Mouse (Mus musculus) heart, adult 2 months (tissue): Measurements from ENCODE around the gene Icosl. TPM values are rescaled to one million over a fixed set of nuclear protein-coding genes. Genes with fewer than 3 reads are reported as not detected.

Source experiments
- DNase-seq, 2 experiments: peaks; one replicate each; pipeline ENCODE4 v3.0.0; 2021
- H3K27ac ChIP-seq: fragments of 200-600 bp; 2 replicates; pipeline ENCODE4 v1.8.1; 2022
- H3K27me3 ChIP-seq: fragments of 200-500 bp; 2 replicates; pipeline ENCODE4 v1.6.1; 2012; ENCODE audit warnings: mild to moderate bottlenecking, low read length, inconsistent platforms, mixed read lengths; ENCODE audit not compliant: control insufficient read depth, insufficient read depth
- H3K36me3 ChIP-seq: fragments of 200-500 bp; 2 replicates; pipeline ENCODE4 v1.6.1; 2012; ENCODE audit warnings: low read length, inconsistent platforms; ENCODE audit not compliant: control insufficient read depth, insufficient read depth
- H3K4me1 ChIP-seq: fragments of 200-500 bp; 2 replicates; pipeline ENCODE4 v1.6.1; 2011; ENCODE audit warnings: low read length; ENCODE audit not compliant: control insufficient read depth, insufficient read depth
- H3K4me3 ChIP-seq: fragments of 200-600 bp; 2 replicates; pipeline ENCODE4 v1.8.1; 2022
- H3K79me2 ChIP-seq: fragments of 200-500 bp; replicated peaks from 2 replicates; pipeline ENCODE4 v1.6.1; 2012; ENCODE audit warnings: mild to moderate bottlenecking, inconsistent platforms, low read length, moderate library complexity, mixed read lengths; ENCODE audit not compliant: control insufficient read depth, insufficient read depth
- H3K9ac ChIP-seq: fragments of 200-500 bp; 2 replicates; pipeline ENCODE4 v1.6.1; 2012; ENCODE audit warnings: low read depth, mild to moderate bottlenecking, control low read depth, inconsistent platforms, low read length, mixed read lengths
- CTCF ChIP-seq: fragments of 200-600 bp; IDR thresholded peaks from 2 replicates; pipeline ENCODE4 v1.8.1; 2022; ENCODE audit warnings: antibody characterized with exemption, mild to moderate bottlenecking, moderate library complexity
- EP300 ChIP-seq: fragments of 200-500 bp; IDR thresholded peaks from 2 replicates; pipeline ENCODE4 v1.6.1; 2011; ENCODE audit warnings: low read depth, low read length, control low read depth; ENCODE audit not compliant: insufficient read depth
- POLR2A ChIP-seq: fragments of 200-500 bp; IDR thresholded peaks from 2 replicates; pipeline ENCODE4 v1.6.1; 2011; ENCODE audit warnings: mild to moderate bottlenecking, low read depth, low read length, control low read depth; ENCODE audit not compliant: insufficient read depth
- WGBS: fragments of 180-500 bp; shearing (Covaris S2); methylation state at CpG from one replicate; pipeline ENCODE4 v1.1.7; 2018; 5-methylcytosine and 5-hydroxymethylcytosine counted together
- intact Hi-C: fragments of 180-260 bp; cut with DNase I; formaldehyde crosslinking; loops from one replicate; pipeline ENCODE4 v1.15.1; 2025
- polyA plus RNA-seq: library from polyadenylated mRNA; depleted of rRNA; stranded (reverse); fragments of >200 nt; gene quantifications from 2 replicates; pipeline ENCODE4 v1.2.3, GENCODE M21; 2012; rRNA removed
- total RNA-seq, 2 experiments: library from RNA; stranded (reverse); gene quantifications; 2 replicates each; pipeline ENCODE4 v1.2.3; 2021

The Icosl gene
- total and polyA plus RNA-seq, 3 experiments = 5.8 to 8.4 (median 7.6) TPM

DNA sequence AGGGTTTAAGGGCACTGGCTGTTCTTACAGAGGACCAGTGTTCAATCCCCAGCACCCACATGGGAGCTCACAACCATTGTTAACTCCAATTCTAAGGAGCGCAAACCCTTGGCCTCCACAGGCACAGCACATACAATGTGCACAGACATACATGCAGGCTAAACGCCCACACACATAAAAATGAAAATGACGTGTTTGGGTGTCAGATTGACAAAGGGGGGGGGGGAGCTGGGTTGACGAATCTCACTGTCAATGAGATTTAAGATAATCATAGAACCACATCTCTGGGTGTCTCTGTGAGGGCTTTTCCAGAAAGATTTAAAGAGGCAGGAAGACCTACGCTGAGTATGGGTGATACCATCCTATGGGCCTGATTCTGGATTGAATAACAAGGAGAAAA lies 57.2 kb downstream of the Icosl start:
- Histone ChIP-seq H3K79me2 (no peaks in the 10 kb centered on the region), H3K4me1 (peaks cover 18% of the 10 kb centered on the region), H3K36me3 (no peaks in the 10 kb centered on the region), H3K27ac (peak overlapping the region; percentile 15), H3K27me3 (no peaks in the 10 kb centered on the region), H3K9ac (no peak overlapping the region), H3K4me3 (no peak overlapping the region)
- DNase-seq = no peak
- intact Hi-C loops = no loop called here
- 96% methylated on average over 5 of the region's 5 CpGs for WGBS
- TF ChIP-seq CTCF (no peak), POLR2A (no peak), EP300 (no peak)

DNA sequence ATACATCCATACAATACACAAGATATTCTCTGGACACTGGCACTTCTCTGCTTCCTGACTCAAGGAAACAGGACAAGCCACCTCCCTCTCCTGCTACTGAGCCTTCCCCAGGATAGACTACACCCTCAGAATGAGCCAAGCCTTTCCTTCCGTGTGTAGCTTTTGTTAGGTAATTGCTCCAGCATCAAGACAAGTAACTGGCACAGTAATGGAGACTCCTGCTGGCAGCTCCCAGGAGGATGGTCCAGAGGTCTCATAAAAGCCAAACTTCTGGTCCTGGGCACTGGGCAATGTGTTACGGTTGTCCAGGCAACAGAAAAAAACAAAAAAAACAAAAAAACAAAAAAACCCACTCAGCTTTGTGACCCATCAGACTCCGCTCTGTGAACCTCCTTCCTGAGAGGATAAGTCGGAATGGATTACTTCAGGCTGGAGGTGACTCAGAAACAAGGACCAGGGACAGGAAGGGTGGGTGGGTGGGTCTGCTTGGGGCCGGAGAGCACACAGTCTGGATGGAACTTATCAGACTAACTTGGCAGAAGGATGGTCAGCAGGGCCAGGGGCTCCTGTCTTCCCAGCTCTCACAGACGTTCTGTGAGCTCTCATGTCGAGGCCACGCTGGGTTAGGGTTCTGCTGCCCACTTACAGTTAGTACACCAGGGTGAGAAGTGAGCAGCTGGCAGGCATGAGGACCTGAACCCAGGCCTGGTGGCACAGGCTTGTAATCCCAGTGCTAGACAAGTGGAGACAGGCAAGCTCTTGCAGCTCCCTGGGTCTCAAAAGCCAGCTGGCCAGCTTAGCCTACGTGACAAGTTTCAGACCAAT lies 58.2 kb downstream of the Icosl start:
- DNase-seq = peak in 1 of 2 experiments; percentile 42
- TF ChIP-seq EP300 = no peak
- TF ChIP-seq CTCF = no peak
- TF ChIP-seq POLR2A = no peak
- Histone ChIP-seq H3K4me3 (no peak overlapping the region), H3K79me2 (no peaks in the 10 kb centered on the region), H3K9ac (no peak overlapping the region), H3K4me1 (peaks cover 18% of the 10 kb centered on the region), H3K27ac (peak overlapping the region; percentile 51), H3K27me3 (no peaks in the 10 kb centered on the region), H3K36me3 (no peaks in the 10 kb centered on the region)
- WGBS = 47% methylated on average over 9 of the region's 9 CpGs
- intact Hi-C loops = no loop called here

DNA sequence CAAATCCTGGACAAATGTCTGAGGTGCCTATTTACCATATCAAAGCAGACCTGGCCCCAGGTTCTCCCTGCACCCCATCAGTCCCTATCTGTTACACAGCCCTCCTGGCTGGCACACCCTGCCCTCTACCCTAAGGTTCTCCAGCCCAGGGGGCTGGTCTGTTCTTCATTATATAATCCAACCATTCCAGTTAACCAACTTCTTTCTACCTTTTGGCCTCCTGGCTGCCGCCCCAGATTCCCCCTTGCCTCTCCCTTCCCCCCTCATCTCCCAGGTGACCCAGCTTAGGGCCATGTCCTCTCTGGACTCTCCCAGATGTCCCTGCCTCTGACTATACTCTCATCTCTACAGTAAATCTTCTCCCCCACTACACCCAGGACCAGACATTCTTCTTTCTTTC lies 58.8 kb downstream of the Icosl start:
- peak overlapping the region; percentile 51 for H3K27ac ChIP-seq
- TF ChIP-seq CTCF = no peak
- no peak for TF ChIP-seq EP300
- no peak for TF ChIP-seq POLR2A
- intact Hi-C loops = no loop called here
- no peak overlapping the region for H3K9ac ChIP-seq
- no peaks in the 10 kb centered on the region for H3K36me3 ChIP-seq
- DNase-seq = no peak
- no peaks in the 10 kb centered on the region; the same call in 1 of the 2 replicates for H3K27me3 ChIP-seq
- H3K79me2 ChIP-seq = no peaks in the 10 kb centered on the region
- no peak overlapping the region for H3K4me3 ChIP-seq
- 94% methylated on average over 1 of the region's 1 CpGs for WGBS
- H3K4me1 ChIP-seq = peaks cover 18% of the 10 kb centered on the region

DNA sequence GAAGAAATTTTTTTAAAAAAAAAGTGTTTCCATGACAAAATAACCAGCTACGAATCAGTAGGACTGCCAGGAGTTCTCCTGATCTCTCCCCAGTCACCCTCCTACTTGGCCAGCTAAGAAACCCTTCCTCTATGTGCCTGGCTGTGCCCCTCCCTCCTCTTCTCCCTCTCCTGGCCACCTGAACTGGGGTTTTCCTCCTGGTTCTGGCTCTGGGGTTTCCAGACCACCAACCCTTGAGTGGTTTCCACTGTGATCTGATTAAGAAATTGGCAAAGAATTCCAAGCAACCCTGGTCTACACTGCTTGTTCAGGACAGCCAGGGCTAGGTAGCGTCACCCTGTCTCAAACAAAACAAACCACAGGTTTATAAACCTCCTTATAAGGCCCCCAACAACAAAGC lies 59.5 kb downstream of the Icosl start:
- no peak for TF ChIP-seq CTCF
- TF ChIP-seq EP300 = no peak
- TF ChIP-seq POLR2A = no peak
- Histone ChIP-seq H3K4me1 (peaks cover 18% of the 10 kb centered on the region), H3K27me3 (no peaks in the 10 kb centered on the region; the same call in 1 of the 2 replicates), H3K36me3 (no peaks in the 10 kb centered on the region), H3K9ac (no peak overlapping the region), H3K4me3 (no peak overlapping the region), H3K79me2 (no peaks in the 10 kb centered on the region), H3K27ac (no peak overlapping the region; the same call in 1 of the 2 replicates)
- DNase-seq = no peak
- WGBS = 83% methylated on average over 2 of the region's 2 CpGs
- intact Hi-C loops = no loop called here

DNA sequence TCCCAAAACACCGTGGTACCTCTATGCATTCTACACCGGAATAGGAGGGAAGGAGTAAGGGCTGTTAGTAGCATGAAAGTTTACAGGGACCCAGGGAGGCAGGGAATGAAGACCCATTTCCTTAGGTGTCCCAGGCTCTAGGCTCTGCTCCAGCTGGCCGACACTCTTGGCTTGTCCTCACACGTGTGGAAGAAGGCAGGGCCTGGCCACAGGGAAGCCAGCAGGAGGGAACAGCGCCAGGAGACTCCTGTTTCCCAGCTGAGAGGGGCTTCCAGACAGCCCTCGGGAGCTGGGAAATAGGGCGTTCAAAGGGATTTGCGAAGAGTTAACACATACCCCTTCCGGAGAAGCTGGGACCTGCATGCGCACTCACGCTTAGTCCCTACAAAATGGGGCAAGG lies 60.3 kb downstream of the Icosl start:
- Histone ChIP-seq H3K79me2 (no peaks in the 10 kb centered on the region), H3K27ac (peak overlapping the region; percentile 51), H3K4me1 (peaks cover 23% of the 10 kb centered on the region), H3K9ac (no peak overlapping the region), H3K27me3 (no peaks in the 10 kb centered on the region; the same call in 1 of the 2 replicates), H3K36me3 (no peaks in the 10 kb centered on the region), H3K4me3 (no peak overlapping the region)
- intact Hi-C loops = no loop called here
- TF ChIP-seq EP300 (no peak), POLR2A (no peak), CTCF (no peak)
- DNase-seq = peak; percentile 61 to 64
- 30% methylated on average over 11 of the region's 11 CpGs for WGBS

DNA sequence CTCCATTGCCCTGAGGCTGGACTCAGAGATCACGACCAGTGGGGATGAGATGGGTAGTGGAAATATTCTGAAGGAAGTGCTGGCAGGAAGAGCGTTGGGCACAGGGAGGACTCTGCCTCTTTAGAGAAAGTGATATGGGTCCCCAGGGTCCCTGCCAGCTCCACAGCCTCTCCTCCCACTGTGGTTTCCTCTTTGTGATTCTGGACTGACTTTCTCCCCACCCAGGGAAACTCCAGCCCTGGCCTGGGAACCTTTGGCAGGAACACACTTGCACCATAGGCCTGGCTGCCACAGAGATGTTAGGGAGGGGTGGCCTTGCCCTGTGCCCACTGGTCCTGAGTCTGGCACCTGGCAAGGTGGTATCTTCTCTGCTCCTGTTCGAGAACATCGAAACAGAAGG lies 60.9 kb downstream of the Icosl start:
- Histone ChIP-seq H3K4me1 (peaks cover 28% of the 10 kb centered on the region), H3K4me3 (no peak overlapping the region), H3K27me3 (no peaks in the 10 kb centered on the region; the same call in 1 of the 2 replicates), H3K79me2 (no peaks in the 10 kb centered on the region), H3K27ac (peak overlapping the region; percentile 51), H3K36me3 (no peaks in the 10 kb centered on the region), H3K9ac (no peak overlapping the region)
- TF ChIP-seq EP300 (no peak), POLR2A (no peak), CTCF (no peak)
- DNase-seq = peak; percentile 42 to 44
- intact Hi-C loops = no loop called here
- 60% methylated on average over 4 of the region's 4 CpGs for WGBS

Other genes with a start within 250 kb of the Icosl start
- not detected for gene Krtap10-4, start 242.2 kb upstream of the Icosl start, total RNA-seq
- not detected in 2 replicates for gene Krtap10-4, start 242.2 kb upstream of the Icosl start, polyA plus RNA-seq
- gene Krtap10-10, start 233.4 kb upstream of the Icosl start, total RNA-seq = not detected
- not detected in 2 replicates for gene Krtap10-10, start 233.4 kb upstream of the Icosl start, polyA plus RNA-seq
- gene Gm36176, start 222.5 kb upstream of the Icosl start, total RNA-seq = not detected
- not detected in 2 replicates for gene Gm36176, start 222.5 kb upstream of the Icosl start, polyA plus RNA-seq
- not detected for gene Gm10318, start 216.4 kb upstream of the Icosl start, total RNA-seq
- not detected in 2 replicates for gene Gm10318, start 216.4 kb upstream of the Icosl start, polyA plus RNA-seq
- gene Gm3285, start 207.3 kb upstream of the Icosl start, total RNA-seq = not detected
- not detected in 2 replicates for gene Gm3285, start 207.3 kb upstream of the Icosl start, polyA plus RNA-seq
- under 1 TPM; 0.57 to 0.86 TPM for gene Lrrc3, start 166.8 kb upstream of the Icosl start, total RNA-seq
- gene Lrrc3, start 166.8 kb upstream of the Icosl start, polyA plus RNA-seq = 0.62 and 0.85 TPM in 2 replicates
- under 1 TPM; 0.75 to 0.78 TPM for gene Trpm2, start 98.7 kb upstream of the Icosl start, total RNA-seq
- gene Trpm2, start 98.7 kb upstream of the Icosl start, polyA plus RNA-seq = 0.53 and 0.55 TPM in 2 replicates
- gene 1810043G02Rik, start 90.8 kb upstream of the Icosl start, total RNA-seq = 10 to 100 TPM in 1 of 2 experiments, 1 to 10 TPM in 1; 8.9 to 10.7 TPM
- gene 1810043G02Rik, start 90.8 kb upstream of the Icosl start, polyA plus RNA-seq = 21.7 and 24.9 TPM in 2 replicates
- gene Pfkl, start 59.2 kb upstream of the Icosl start, total RNA-seq = 100 to 1,000 TPM; 109 to 115 TPM
- gene Pfkl, start 59.2 kb upstream of the Icosl start, polyA plus RNA-seq = 101 and 156 TPM in 2 replicates
- under 1 TPM in 1 of 2 experiments, not detected in 1; 0.21 TPM for gene Dnmt3l, start 27.4 kb upstream of the Icosl start, total RNA-seq
- 0.10 and 0.79 TPM in 2 replicates for gene Dnmt3l, start 27.4 kb upstream of the Icosl start, polyA plus RNA-seq
- gene Aire, start 25.7 kb upstream of the Icosl start, total RNA-seq = not detected
- 0.10 TPM in 1 of 2 replicates, not detected in the other for gene Aire, start 25.7 kb upstream of the Icosl start, polyA plus RNA-seq
- gene D10Jhu81e, start 100.5 kb downstream of the Icosl start, total RNA-seq = 100 to 1,000 TPM; 552 to 639 TPM
- gene D10Jhu81e, start 100.5 kb downstream of the Icosl start, polyA plus RNA-seq = 393 and 410 TPM in 2 replicates
- 10 to 100 TPM; 10.0 to 10.8 TPM for gene Pwp2, start 115.8 kb downstream of the Icosl start, total RNA-seq
- gene Pwp2, start 115.8 kb downstream of the Icosl start, polyA plus RNA-seq = 7.8 and 10.5 TPM in 2 replicates
- gene Trappc10, start 175.3 kb downstream of the Icosl start, total RNA-seq = 10 to 100 TPM; 43.8 to 52.9 TPM
- gene Trappc10, start 175.3 kb downstream of the Icosl start, polyA plus RNA-seq = 37.4 and 51.5 TPM in 2 replicates